Mouse (Mus musculus): ENCODE results near the gene Mical3. TPM values are rescaled to one million over a fixed set of nuclear protein-coding genes. Genes with fewer than 3 reads are reported as not detected.
A peak's percentile ranks its signal among the peaks of the same experiment; 100 is the strongest.

Gene Mical3
- total RNA-seq (2021) = 56.9 and 59.6 TPM in 2 replicates
- long read RNA-seq, experiment 1, partial matches to known transcripts = 1 of 8 reads
- long read RNA-seq, experiment 1, other reads (novel, unspliced or antisense) = 7 of 8 reads
- long read RNA-seq, experiment 2, partial matches to known transcripts = 2 of 8 reads
- long read RNA-seq, experiment 2, other reads (novel, unspliced or antisense) = 6 of 8 reads

- peak; percentile 65 for DNase-seq
These were observed at the start of gene Mical3 for GRCm38 (mm10) chr6:121130773-121131172. Gene Mical3 (minus strand): TSS chr6:121130999.

GRCm38 (mm10) chr6:121179846-121180245 lies 49.0 kb upstream of the Mical3 start:
- no peak for DNase-seq

GRCm38 (mm10) chr6:121178700-121179358 lies 48.0 kb upstream of the Mical3 start:
- DNase-seq = peak; percentile 66

DNA sequence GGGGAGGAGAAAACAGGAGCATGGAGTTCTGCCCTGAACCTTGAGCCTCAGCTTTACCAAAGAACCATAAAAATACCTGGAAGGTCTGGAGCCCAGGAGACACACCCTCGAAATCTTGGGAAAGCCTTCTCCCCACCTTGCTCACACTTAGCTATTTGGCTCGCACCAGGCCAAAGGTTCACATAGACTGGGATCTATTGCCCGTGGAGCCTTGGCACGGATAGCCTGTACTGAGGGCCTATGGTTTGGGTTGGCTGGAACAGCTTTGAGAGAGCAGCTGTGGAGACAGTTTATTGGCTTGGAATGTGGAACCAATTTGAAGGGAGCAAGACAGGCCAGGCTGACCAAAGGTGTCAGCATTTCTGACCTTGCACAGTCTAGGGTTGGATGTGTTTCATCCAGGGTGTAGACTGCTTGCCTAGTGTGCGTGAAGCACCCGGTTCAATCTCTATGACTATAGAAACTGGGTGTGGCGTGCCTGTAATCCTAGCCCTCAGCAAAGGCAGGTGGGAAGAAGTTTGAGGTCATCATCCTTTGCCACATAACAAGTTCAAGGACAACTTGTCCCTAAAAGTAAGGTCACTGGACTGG lies 46.4 kb upstream of the Mical3 start:
- DNase-seq = peak; percentile 32

DNA sequence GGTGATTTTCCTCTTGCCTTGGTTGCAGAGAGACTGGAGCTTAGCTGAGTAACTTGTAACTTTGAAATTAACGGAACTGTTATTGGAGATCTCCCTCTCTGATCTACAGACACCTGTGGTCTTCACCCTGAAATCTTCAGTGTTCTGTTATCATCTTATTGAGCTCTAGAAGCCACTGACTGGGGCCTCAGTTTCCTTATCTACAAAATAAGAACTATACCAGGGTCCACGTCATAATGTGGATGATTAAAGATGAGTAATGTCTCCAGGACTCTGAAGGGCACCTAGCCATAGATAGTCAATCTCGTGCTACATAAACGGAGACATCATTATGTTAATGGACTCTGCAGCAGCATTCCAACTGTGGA lies 45.9 kb upstream of the Mical3 start:
- no peak for DNase-seq

- no peak for DNase-seq
These were observed 45.4 kb upstream of the Mical3 start for GRCm38 (mm10) chr6:121176011-121176730.

DNA sequence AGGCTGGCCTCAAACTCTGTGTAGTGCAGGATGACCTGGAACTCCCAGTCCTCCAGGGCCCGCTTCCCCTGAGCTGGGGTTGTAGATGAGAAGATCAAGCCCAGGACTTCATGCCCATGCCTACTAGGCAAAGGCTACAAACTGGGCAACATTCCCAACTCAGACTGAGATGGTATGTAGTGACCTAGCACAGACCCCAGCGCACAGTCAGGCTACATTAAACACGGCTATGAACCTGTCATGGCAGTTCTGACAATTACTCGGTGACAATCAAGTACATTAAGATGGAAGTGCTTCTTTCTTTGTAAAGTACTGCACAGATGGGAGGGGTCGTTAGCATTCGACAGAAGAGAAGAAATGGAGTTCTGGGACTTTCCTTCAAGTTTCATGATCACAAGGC lies 44.0 kb upstream of the Mical3 start:
- no peak for DNase-seq

- no peak for DNase-seq
These were observed 42.7 kb upstream of the Mical3 start for GRCm38 (mm10) chr6:121173471-121173870.

DNA sequence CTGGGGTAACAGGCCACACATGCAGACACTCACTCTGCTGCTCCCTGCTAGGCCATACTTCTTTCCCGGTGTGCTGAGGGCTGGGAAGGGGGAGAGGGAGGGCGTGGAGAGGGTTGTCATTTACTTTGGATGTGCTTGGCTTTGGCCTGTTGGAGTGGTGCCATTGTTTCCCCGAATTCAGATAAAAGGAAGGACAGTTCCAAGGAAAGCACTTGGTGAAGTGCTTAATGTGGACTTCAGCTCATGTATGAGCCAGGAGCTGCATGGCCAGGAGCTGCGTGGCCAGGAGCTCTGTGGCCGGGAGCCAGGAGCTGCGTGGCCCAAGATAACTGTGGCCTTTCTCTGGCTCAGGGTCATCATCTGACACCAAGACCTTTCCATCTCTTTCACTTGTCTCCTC lies 40.3 kb upstream of the Mical3 start:
- DNase-seq = peak; percentile 79

- DNase-seq = no peak
These were observed 36.7 kb upstream of the Mical3 start for GRCm38 (mm10) chr6:121167381-121167975.

DNA sequence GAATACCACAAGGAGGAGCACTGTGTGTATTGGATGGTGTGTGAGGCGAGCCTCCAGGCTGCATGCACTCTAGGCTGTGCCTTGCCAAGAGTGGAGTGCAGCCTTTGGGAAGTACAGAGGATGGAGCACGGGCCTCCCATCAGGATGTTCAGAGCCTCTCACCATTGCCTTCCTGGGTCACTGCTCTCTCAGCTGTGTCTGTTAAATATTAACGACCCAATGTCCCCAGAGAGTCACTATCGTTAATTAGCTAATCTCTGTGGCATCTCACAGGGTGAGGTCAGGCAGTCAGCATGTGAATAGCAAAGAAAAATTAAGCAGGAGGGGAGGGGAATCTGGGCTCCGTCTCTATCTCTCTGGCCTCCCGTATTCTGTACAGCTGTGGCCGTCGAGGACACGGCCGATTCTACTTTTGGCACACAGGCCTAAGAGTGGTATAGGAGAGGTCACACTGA lies 35.3 kb upstream of the Mical3 start:
- DNase-seq = no peak

DNA sequence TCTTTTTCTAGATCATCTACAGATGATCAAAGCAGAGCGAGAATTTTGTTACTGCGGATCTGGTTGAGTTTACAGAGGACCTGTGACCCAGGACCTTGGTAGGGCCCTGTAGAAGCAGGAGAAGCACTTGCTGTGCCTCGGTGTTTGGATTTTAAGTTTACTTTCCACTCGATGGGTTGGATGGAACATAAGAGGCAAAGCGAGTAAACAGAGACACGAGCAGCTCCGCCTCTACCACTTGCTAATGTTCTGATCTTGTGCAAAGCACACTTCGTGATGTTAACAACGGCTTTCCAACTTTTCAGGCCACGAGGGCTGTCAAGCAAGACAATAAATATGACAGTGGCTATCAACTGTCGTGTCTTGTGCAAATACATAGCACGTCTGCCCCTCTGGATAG lies 31.8 kb upstream of the Mical3 start:
- no peak for DNase-seq

- no peak for DNase-seq
These were observed 29.3 kb upstream of the Mical3 start for GRCm38 (mm10) chr6:121160126-121160525.

DNA sequence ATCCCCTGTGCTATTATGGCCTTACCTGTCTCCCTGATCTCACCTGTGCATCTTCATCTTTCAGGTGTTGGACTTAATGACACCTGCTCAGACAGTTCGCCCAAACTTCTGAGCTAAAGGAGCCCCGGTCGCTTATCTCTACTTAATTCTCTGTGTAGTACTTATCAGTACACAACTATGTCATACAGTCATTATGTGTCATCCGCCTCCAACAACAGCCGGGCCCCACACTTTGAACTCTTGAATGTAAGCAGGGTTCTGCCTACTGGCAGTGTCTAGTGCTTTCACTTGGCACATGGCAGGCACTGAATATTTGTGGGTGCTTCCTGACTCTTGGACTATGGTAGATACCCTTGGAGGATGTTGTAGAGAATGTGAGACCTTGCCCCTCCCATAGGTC lies 28.8 kb upstream of the Mical3 start:
- no peak for DNase-seq

- peak; percentile 64 for DNase-seq
These were observed 25.2 kb upstream of the Mical3 start for GRCm38 (mm10) chr6:121156030-121156429.

- no peak for DNase-seq
These were observed 23.9 kb upstream of the Mical3 start for GRCm38 (mm10) chr6:121154451-121155300.

DNA sequence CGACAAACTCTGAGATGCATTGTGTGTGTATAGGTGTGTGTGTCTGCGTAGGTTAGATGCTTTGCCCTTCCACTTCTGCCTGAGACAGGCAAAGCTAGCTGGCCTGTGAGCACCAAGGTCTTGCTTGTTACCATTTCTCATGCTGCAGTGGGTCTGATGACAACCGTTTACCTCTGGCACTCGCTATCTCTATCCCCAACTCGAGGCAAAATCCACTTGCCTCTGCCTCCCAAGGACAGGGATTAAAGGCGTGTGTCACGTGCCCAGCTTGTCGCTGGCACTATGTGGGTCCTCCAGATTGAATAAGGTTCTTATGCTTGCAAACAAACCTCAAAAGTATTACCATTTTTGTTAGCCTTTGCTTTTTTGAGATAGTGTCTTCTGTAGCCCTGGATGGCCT lies 22.4 kb upstream of the Mical3 start:
- peak; percentile 39 for DNase-seq

GRCm38 (mm10) chr6:121151732-121152131 lies 20.9 kb upstream of the Mical3 start:
- DNase-seq = peak; percentile 95

- no peak for DNase-seq
These were observed 19.3 kb upstream of the Mical3 start for GRCm38 (mm10) chr6:121150126-121150525.

GRCm38 (mm10) chr6:121149420-121149819 lies 18.6 kb upstream of the Mical3 start:
- no peak for DNase-seq

GRCm38 (mm10) chr6:121148360-121148759 lies 17.6 kb upstream of the Mical3 start:
- DNase-seq = no peak

DNA sequence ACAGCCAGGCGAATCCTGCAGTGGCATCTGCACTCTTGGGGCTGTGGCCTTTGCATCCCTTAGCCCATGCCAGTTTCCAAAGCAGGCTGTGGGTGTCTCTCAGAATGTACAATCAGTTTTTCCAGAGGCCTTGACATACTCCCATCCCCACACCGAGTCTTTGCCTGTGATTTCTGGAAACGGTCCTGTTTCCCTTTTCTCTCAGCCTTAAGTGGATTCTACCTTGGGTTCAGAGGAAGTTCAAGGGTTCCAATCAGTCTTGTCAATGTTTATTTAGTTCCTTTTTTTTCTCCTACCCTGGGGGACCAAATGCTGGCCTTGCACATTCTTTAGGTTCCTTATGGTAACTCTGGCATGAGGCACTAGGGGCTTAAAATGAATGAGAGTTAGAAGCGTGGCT lies 16.0 kb upstream of the Mical3 start:
- DNase-seq = no peak
